Mouse (Mus musculus): Measurements from ENCODE around the gene Platr17. TPM values are rescaled to one million over a fixed set of nuclear protein-coding genes. Genes with fewer than 3 reads are reported as not detected.

Gene Platr17
- polyA plus RNA-seq, 1 experiment from 2014 or later, result 0.55 TPM

DNA sequence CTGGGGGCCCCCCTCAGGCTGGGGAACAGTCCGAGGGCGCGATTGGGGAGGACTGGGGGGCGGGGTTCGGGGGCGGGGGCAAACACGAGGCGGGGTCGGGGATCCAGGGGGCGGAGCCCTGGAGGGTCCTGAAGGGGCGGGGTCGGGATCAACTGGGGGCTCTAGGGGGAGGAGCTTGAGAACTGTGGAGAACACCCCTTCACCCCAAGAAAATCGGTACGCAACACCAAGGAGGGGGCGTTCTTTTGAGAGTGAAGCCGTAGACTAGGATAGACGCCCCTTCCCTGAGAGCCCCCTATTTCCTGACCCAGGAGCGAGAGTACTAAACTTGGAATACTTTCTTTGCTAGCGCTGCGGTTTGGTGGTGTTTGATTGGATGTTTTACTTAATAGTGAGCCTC, 11.4 kb downstream of the Platr17 start:
- peak overlapping the region; percentile 68 for H3K4me2 ChIP-seq (replicated peaks)
- H3K9ac ChIP-seq, result peak overlapping the region; percentile 63
- H3K36me3 ChIP-seq, result peaks cover 42% of the 10 kb centered on the region
- peak; percentile 34 for ATAC-seq (ENCODE audit: low FRiP score, low read depth)
- no peaks in the 10 kb centered on the region for H3K27me3 ChIP-seq
- H3K4me1 ChIP-seq, result peaks cover 46% of the 10 kb centered on the region
- H3K9me3 ChIP-seq, result no peaks in the 10 kb centered on the region
- peak overlapping the region; percentile 72; the same call in 1 of the 2 replicates for H3K27ac ChIP-seq
- WGBS, result under 1% methylated on average over 12 of the region's 20 CpGs
- peak overlapping the region; percentile 52 for H3K4me3 ChIP-seq

DNA sequence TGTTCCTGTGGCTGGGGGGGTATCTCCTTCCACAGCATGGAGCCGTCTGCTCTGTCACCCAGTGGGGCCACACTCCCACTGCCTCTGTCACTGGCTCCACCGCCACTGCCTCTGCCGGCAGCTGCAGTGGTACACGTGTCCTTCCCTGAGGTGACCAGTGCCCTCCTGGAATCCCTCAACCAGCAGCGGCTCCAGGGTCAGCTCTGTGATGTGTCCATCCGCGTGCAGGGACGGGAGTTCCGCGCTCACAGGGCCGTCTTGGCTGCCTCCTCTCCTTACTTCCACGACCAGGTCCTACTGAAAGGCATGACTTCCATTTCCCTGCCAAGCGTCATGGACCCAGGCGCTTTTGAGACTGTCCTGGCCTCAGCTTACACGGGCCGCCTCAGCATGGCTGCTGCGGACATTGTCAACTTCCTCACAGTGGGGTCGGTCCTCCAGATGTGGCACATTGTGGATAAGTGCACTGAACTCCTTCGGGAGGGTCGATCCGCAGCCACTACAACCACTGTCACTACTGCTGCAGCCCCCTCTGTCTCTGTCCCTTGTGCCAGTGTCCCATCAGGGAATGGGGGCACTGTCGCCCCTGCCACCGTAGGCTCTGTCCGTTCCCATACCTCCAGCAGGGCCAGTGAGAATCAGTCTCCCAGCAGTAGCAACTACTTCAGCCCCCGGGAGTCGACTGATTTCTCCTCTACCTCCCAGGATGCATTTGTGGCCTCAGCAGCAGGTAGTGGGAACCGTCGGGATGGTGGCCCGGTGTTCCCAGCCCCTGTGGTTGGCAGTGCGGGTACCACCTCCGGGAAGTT, 12.1 kb downstream of the Platr17 start:
- Histone ChIP-seq H3K36me3 (peaks cover 35% of the 10 kb centered on the region), H3K27me3 (no peaks in the 10 kb centered on the region), H3K4me1 (peaks cover 44% of the 10 kb centered on the region), H3K4me2 (replicated peaks) (peak overlapping the region; percentile 68), H3K9me3 (no peaks in the 10 kb centered on the region), H3K9ac (peak overlapping the region; percentile 63), H3K27ac (no peak overlapping the region), H3K4me3 (peak overlapping the region; percentile 52)
- ATAC-seq (ENCODE audit: low FRiP score, low read depth), result no peak
- WGBS, result 75% methylated on average over 31 of the region's 31 CpGs

DNA sequence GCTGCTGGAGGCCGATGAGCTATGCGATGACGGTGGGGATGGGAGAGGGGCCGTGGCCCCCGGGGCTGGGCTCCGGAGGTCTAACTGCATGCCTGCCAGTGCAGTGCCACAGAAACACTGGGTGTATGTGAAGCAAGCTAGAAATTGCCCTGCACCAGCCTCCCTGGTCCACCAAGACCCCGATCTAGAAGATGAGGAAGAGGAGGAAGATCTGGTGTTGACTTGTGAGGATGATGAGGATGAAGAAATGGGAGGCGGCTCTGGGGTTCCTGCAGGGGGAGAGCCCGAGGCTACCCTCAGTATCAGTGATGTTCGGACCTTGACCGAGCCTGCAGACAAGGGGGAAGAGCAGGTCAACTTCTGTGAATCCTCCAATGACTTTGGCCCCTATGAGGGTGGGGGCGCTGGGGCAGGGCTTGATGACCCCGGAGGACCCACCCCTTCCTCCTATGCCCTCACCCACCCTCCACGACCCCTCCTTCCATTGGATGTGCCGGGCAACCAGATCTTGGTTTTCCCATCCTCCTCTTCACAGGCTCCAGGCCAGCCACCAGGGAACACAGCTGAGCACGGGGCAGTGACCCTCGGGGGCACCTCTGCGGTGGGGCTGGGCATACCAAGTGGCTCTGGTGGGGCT, 12.8 kb downstream of the Platr17 start:
- H3K27me3 ChIP-seq, result no peaks in the 10 kb centered on the region
- peaks cover 29% of the 10 kb centered on the region for H3K36me3 ChIP-seq
- no peak overlapping the region for H3K9ac ChIP-seq
- peak overlapping the region; percentile 68; the same call in 1 of the 2 replicates for H3K4me2 ChIP-seq (replicated peaks)
- no peaks in the 10 kb centered on the region for H3K9me3 ChIP-seq
- peaks cover 44% of the 10 kb centered on the region for H3K4me1 ChIP-seq
- ATAC-seq (ENCODE audit: low FRiP score, low read depth), result no peak
- H3K4me3 ChIP-seq, result peak overlapping the region; percentile 65
- WGBS, result 83% methylated on average over 18 of the region's 18 CpGs
- no peak overlapping the region for H3K27ac ChIP-seq

DNA sequence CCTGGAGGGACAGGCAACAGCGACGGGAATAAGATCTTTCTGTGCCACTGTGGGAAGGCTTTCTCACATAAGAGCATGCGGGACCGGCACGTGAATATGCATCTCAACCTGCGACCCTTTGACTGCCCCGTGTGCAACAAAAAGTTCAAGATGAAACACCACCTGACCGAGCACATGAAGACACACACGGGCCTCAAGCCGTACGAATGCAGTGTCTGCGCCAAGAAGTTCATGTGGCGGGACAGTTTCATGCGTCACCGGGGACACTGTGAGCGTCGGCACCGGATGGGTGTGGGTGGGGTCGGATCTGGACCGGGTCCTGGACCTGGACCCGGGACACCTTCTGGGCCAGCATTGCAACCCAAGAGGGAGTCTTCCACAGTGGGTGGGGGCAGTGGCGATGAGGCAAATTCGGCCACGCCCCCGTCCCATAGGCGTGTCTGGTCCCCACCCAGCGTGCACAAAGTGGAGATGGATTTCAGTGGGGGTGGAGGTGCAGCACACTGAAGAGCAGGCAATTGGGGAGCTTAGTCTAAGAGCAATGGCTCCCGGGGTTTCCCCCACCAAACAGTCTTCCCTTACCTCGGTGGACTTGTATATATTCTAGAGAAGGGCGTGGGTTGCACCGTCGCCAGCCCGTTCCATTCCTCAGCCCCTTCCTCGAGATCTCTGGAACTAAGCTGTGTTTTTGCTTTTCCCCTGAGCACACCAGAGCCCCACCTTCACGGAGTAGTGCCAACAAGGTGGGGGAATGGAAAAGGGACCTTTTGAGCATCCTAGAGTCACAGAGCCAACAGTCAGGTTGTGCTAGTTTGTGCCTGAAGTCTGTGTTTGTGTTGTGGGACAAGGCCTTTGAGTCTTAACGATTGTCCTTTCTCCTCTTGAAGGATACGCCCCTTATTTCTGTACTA, 13.6 kb downstream of the Platr17 start:
- Histone ChIP-seq H3K27ac (no peak overlapping the region), H3K36me3 (peaks cover 23% of the 10 kb centered on the region), H3K27me3 (no peaks in the 10 kb centered on the region), H3K4me3 (peak overlapping the region; percentile 65), H3K9ac (no peak overlapping the region), H3K4me1 (peaks cover 44% of the 10 kb centered on the region), H3K9me3 (no peaks in the 10 kb centered on the region), H3K4me2 (replicated peaks) (peak overlapping the region; percentile 99)
- no peak for ATAC-seq (ENCODE audit: low FRiP score, low read depth)
- WGBS, result 64% methylated on average over 37 of the region's 37 CpGs

- H3K9ac ChIP-seq, result peak overlapping the region; percentile 82
- H3K9me3 ChIP-seq, result no peaks in the 10 kb centered on the region
- H3K4me2 ChIP-seq (replicated peaks), result peak overlapping the region; percentile 99
- ATAC-seq (ENCODE audit: low FRiP score, low read depth), result no peak
- peak overlapping the region; percentile 65 for H3K4me3 ChIP-seq
- under 1% methylated on average over 52 of the region's 52 CpGs for WGBS
- H3K4me1 ChIP-seq, result peaks cover 38% of the 10 kb centered on the region
- H3K27ac ChIP-seq, result peak overlapping the region; percentile 77
- H3K27me3 ChIP-seq, result no peaks in the 10 kb centered on the region
- peaks cover 12% of the 10 kb centered on the region for H3K36me3 ChIP-seq
These were observed 14.7 kb downstream of the Platr17 start for GRCm38 (mm10) chr17:33919351-33920281.

DNA sequence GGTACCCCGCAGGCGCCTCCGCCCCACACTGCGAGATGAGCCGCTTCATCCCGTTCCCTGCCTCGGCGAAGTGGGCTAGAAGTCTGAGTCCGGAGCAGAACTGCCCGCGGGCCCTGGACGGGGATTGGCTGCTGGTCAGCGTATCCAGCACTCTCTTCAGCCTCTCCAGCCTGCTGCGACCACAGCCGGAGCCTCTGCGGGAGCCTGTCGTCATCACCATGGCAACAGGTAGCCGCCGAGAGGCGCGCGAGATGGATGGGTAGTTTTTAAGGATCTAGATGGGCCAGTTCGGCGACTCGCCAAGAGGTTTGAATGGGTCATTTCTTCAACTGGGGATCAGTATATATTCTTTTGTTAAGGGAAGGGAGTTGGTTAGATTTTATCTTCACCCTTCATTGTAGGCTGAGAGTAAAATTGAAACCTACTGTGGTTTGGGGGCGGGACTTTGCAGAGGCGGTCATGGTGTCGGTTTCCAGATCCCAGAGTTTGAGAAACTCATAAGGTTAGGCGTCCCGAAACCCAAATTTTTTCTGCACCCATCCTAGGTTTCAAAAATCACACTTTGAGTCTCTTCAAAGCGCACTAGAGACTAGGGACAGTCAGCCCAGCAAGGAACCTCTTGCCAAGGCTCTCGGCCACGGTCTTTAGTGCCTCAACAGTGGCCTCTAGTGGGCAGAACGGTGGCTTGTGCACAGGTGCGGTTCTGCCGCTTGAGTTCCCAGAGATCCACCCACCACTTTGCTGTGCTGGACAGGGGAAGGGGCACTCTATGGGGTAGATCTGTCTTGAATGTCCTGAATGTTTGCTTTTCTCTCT, 15.6 kb downstream of the Platr17 start:
- WGBS, result 1% methylated on average over 36 of the region's 36 CpGs
- H3K27ac ChIP-seq, result peak overlapping the region; percentile 77; the same call in 1 of the 2 replicates
- ATAC-seq (ENCODE audit: low FRiP score, low read depth), result peak; percentile 25

GRCm38 (mm10) chr17:33921361-33921760, 16.4 kb downstream of the Platr17 start:
- H3K4me1 ChIP-seq, result peaks cover 29% of the 10 kb centered on the region
- peaks cover 21% of the 10 kb centered on the region; the same call in 1 of the 2 replicates for H3K36me3 ChIP-seq
- no peak for ATAC-seq (ENCODE audit: low FRiP score, low read depth)
- H3K9me3 ChIP-seq, result no peaks in the 10 kb centered on the region
- H3K9ac ChIP-seq, result no peak overlapping the region
- no peak overlapping the region for H3K4me3 ChIP-seq
- H3K27me3 ChIP-seq, result no peaks in the 10 kb centered on the region
- H3K4me2 ChIP-seq (replicated peaks), result no peak overlapping the region
- no peak overlapping the region for H3K27ac ChIP-seq
- 85% methylated on average over 7 of the region's 7 CpGs for WGBS

More for the DNA sequence above, 15.6 kb downstream of the Platr17 start:
- H3K4me3 ChIP-seq, result peak overlapping the region; percentile 65
- H3K36me3 ChIP-seq, result peaks cover 12% of the 10 kb centered on the region; the same call in 1 of the 2 replicates
- H3K9me3 ChIP-seq, result no peaks in the 10 kb centered on the region
- H3K4me2 ChIP-seq (replicated peaks), result peak overlapping the region; percentile 99
- H3K9ac ChIP-seq, result peak overlapping the region; percentile 82
- H3K4me1 ChIP-seq, result peaks cover 29% of the 10 kb centered on the region
- no peaks in the 10 kb centered on the region for H3K27me3 ChIP-seq

GRCm38 (mm10) chr17:33924577-33925283, 19.8 kb downstream of the Platr17 start:
- Histone ChIP-seq H3K27ac (no peak overlapping the region), H3K36me3 (peaks cover 22% of the 10 kb centered on the region; the same call in 1 of the 2 replicates), H3K4me2 (replicated peaks) (no peak overlapping the region), H3K9me3 (no peaks in the 10 kb centered on the region), H3K27me3 (no peaks in the 10 kb centered on the region), H3K9ac (no peak overlapping the region), H3K4me3 (no peak overlapping the region), H3K4me1 (peaks cover 18% of the 10 kb centered on the region)
- WGBS, result 85% methylated on average over 10 of the region's 10 CpGs
- ATAC-seq (ENCODE audit: low FRiP score, low read depth), result no peak

DNA sequence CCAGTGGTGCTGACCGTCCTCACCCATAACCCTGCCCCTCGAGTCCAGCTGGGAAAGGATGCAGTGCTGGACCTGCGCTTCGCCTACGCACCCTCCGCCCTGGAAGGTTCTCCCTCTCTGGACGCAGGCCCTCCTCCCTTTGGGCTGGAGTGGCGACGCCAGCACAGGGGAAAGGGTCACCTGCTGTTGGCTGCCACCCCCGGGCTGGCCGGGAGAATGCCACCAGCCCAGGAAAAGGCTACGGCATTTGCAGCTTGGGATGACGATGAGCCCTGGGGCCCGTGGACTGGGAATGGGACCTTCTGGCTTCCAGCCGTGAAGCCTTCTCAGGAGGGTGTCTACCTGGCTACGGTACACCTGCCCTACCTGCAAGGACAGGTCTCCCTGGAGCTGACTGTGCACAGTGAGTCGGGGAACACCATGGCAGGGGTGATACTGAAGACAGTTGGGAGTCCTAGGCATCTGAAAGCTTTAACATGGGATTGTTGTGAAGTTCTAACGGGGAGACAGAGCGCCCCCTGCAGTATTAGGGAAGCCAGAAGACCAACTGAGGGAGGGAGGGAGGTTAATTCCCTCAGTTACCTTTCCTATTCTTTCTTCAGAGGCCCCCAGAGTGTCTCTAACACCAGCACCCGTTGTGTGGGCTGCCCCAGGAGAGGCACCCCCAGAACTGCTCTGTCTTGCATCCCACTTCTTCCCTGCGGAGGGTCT, 20.6 kb downstream of the Platr17 start:
- Histone ChIP-seq H3K27me3 (no peaks in the 10 kb centered on the region), H3K36me3 (peaks cover 22% of the 10 kb centered on the region; the same call in 1 of the 2 replicates), H3K4me1 (peaks cover 14% of the 10 kb centered on the region), H3K27ac (no peak overlapping the region), H3K4me2 (replicated peaks) (no peak overlapping the region), H3K9me3 (no peaks in the 10 kb centered on the region), H3K9ac (no peak overlapping the region), H3K4me3 (no peak overlapping the region)
- no peak for ATAC-seq (ENCODE audit: low FRiP score, low read depth)
- 84% methylated on average over 21 of the region's 21 CpGs for WGBS
